In genomic region chr12:69757418-69758141, GRCm38 (mm10) we compare ENCODE assay signal across 8 mouse cellular contexts. TPM values are rescaled to one million over a fixed set of nuclear protein-coding genes. Genes with fewer than 3 reads are reported as not detected.
DNase-seq lines count a peak whose midpoint lies in the region; ATAC-seq lines count a peak whose summit lies in the region.

No protein-coding gene starts in this region.

- peak; percentile 83 for DNase-seq in adipocyte (ENCODE audit: low spot score)
- DNase-seq in embryo, embryonic 11 days, result peak; percentile 90
- peak; percentile 85 for DNase-seq in gastrocnemius, postnatal 25 days
- DNase-seq in left cerebral cortex, postnatal 25 days (ENCODE audit: low spot score in 2 of 2), result peak; percentile 38 to 64
- peak; percentile 80 for DNase-seq in midbrain, embryonic 10.5 days (ENCODE audit: low spot score)
- peak; percentile 20 to 40 for DNase-seq in right cerebral cortex, postnatal 36 days (ENCODE audit: low spot score in 2 of 2)
- DNase-seq in yolk sac, embryonic 10.5 days (ENCODE audit: low spot score), result peak; percentile 90

- no peaks in the 10 kb centered on the region for H3K27me3 ChIP-seq in intestine, embryonic 15.5 days (replicated peaks)
- H3K27me3 ChIP-seq in midbrain, embryonic 10.5 days (ENCODE audit: low read depth, poor library complexity, severe bottlenecking), result no peaks in the 10 kb centered on the region

- ATAC-seq in intestine, embryonic 15.5 days, result peak; percentile 92

- H3K9ac ChIP-seq in intestine, embryonic 15.5 days, result no peak overlapping the region

- H3K4me3 ChIP-seq in intestine, embryonic 15.5 days (replicated peaks), result 0 out of 2 replicates have a peak overlapping the region, but pooled peaks have one; percentile 10
- H3K4me3 ChIP-seq in midbrain, embryonic 10.5 days, result peak overlapping the region; percentile 46

- H3K27ac ChIP-seq in intestine, embryonic 15.5 days, result peak overlapping the region; percentile 29
- H3K27ac ChIP-seq in midbrain, embryonic 10.5 days (replicated peaks), result peak overlapping the region; percentile 74

- no peaks in the 10 kb centered on the region for H3K9me3 ChIP-seq in intestine, embryonic 15.5 days
- no peaks in the 10 kb centered on the region for H3K9me3 ChIP-seq in midbrain, embryonic 10.5 days (replicated peaks)

- intact Hi-C loops in left cerebral cortex, postnatal 25 days (cut with DNase I), result no loop called here

- 6% methylated on average over 22 of the region's 22 CpGs for WGBS in intestine, embryonic 15.5 days
- 16% methylated on average over 22 of the region's 22 CpGs for WGBS in midbrain, embryonic 10.5 days

- peak overlapping the region; percentile 60 for H3K4me2 ChIP-seq in intestine, embryonic 15.5 days (replicated peaks)

- H3K4me1 ChIP-seq in intestine, embryonic 15.5 days (replicated peaks), result peaks cover 5% of the 10 kb centered on the region; the same call in 1 of the 2 replicates
- peaks cover 21% of the 10 kb centered on the region for H3K4me1 ChIP-seq in midbrain, embryonic 10.5 days

- no peaks in the 10 kb centered on the region for H3K36me3 ChIP-seq in intestine, embryonic 15.5 days
- no peaks in the 10 kb centered on the region for H3K36me3 ChIP-seq in midbrain, embryonic 10.5 days

RNA-seq across cellular contexts. Expression of gene Atp5s, which starts 32.8 kb away (rescaled TPM):
- total RNA-seq in gastrocnemius, postnatal 25 days (2021), result 10 to 100 TPM; 11.9 to 12.3 TPM
- 29.6 and 31.3 TPM in 2 replicates for polyA plus RNA-seq in intestine, embryonic 15.5 days (2015; fragmentation: Nextera tagmentation; extraction: Ambion mirVana)
- 10 to 100 TPM; 28.0 to 35.9 TPM for total RNA-seq in left cerebral cortex, postnatal 25 days (2021)
- polyA plus RNA-seq in midbrain, embryonic 10.5 days (2016; fragmentation: Nextera tagmentation; extraction: Ambion mirVana), result 20.4 and 21.2 TPM in 2 replicates

RNA-seq across cellular contexts. Expression of gene L2hgdh, which starts 32.9 kb away (rescaled TPM):
- 10 to 100 TPM; 31.2 to 32.7 TPM for total RNA-seq in gastrocnemius, postnatal 25 days (2021)
- polyA plus RNA-seq in intestine, embryonic 15.5 days (2015; fragmentation: Nextera tagmentation; extraction: Ambion mirVana), result 20.7 and 21.6 TPM in 2 replicates
- total RNA-seq in left cerebral cortex, postnatal 25 days (2021), result 10 to 100 TPM; 19.4 to 19.6 TPM
- 15.7 and 16.5 TPM in 2 replicates for polyA plus RNA-seq in midbrain, embryonic 10.5 days (2016; fragmentation: Nextera tagmentation; extraction: Ambion mirVana)

RNA-seq across cellular contexts. Expression of gene Cdkl1, which starts 33.5 kb away (rescaled TPM):
- under 1 TPM; 0.54 to 0.56 TPM for total RNA-seq in gastrocnemius, postnatal 25 days (2021)
- 2.7 and 2.9 TPM in 2 replicates for polyA plus RNA-seq in intestine, embryonic 15.5 days (2015; fragmentation: Nextera tagmentation; extraction: Ambion mirVana)
- total RNA-seq in left cerebral cortex, postnatal 25 days (2021), result 10 to 100 TPM; 25.0 to 27.8 TPM
- polyA plus RNA-seq in midbrain, embryonic 10.5 days (2016; fragmentation: Nextera tagmentation; extraction: Ambion mirVana), result 0.68 and 0.77 TPM in 2 replicates

Comparison
In these comparisons a context has a peak if more than half of its experiments do, and no peak if none do; other contexts are left out.
1. Peak in every context shown above with its lines: DNase-seq, ATAC-seq, H3K4me3 ChIP-seq and H3K27ac ChIP-seq.
2. DNase-seq: peak in every context shown above with its lines; median percentile 90 in embryo, embryonic 11 days; 90 in yolk sac, embryonic 10.5 days; 85 in gastrocnemius, postnatal 25 days; 83 in adipocyte; 80 in midbrain, embryonic 10.5 days; 51 in left cerebral cortex, postnatal 25 days; 30 in right cerebral cortex, postnatal 36 days.
3. RNA of gene Cdkl1, which starts 33.5 kb away (total RNA-seq): 25.0 to 27.8 TPM in left cerebral cortex, postnatal 25 days; 0.54 to 0.56 TPM in gastrocnemius, postnatal 25 days; every median in the first group is over 10 times any median in the second.